Mouse (Mus musculus) brain, embryonic 18.5 days (tissue): ENCODE data around the gene Dock9.
A peak's percentile ranks its signal among the peaks of the same experiment; 100 is the strongest.

Source experiments
- DNase-seq: peaks from one replicate; pipeline ENCODE4 v3.0.0-alpha.2; 2012; ENCODE audit warnings: low read depth, low spot score

Dock9 gene

GRCm38 (mm10) chr14:121588451-121588850, 209.2 kb downstream of the Dock9 start:
- no peak for DNase-seq

GRCm38 (mm10) chr14:121585906-121586765, 211.5 kb downstream of the Dock9 start:
- no peak for DNase-seq

GRCm38 (mm10) chr14:121579055-121579454, 218.6 kb downstream of the Dock9 start:
- no peak for DNase-seq

DNA sequence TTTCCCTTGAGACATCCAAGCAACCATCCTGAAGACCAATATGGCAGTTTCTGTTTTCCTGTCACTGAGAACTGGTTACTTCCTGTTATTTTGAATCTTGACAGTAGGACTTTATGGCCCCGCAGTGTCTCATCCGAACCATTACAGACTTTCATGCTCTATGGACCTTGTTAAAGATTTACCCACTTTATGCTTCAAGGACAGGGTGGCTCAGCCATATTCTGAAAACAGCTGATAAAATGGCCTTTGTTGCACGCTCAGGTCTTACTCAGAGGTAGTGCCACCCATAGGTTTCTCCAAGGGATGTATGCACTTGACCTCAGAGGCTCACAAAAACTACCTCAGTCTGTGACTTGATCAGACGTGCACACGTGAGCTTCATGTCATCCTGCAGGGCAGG, 224.2 kb downstream of the Dock9 start:
- DNase-seq: no peak

- no peak for DNase-seq
These were observed 230.8 kb downstream of the Dock9 start for GRCm38 (mm10) chr14:121566794-121567201.

- DNase-seq: no peak
These were observed 231.7 kb downstream of the Dock9 start for GRCm38 (mm10) chr14:121565930-121566329.

DNA sequence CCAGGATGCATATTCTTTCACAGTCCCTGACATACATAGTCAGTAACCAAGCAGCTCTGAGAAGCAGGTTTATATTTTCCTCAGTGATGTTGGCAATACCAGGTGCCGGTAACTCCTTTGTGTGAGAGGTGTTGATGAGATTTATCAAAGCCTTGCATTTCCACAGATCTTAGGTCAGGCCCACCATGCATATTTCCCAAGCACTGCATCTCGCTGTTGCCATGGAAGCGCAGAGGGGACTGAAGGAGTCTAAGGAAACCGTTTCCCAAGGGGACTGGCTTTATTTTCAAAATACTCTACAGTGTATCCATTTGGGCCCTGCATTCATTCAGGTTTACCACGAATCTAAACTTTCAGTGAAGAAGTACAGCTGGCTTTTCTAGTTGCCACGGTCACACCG, 233.0 kb downstream of the Dock9 start:
- peak; percentile 28 for DNase-seq

GRCm38 (mm10) chr14:121563954-121564353, 233.7 kb downstream of the Dock9 start:
- DNase-seq: no peak

- no peak for DNase-seq
These were observed 238.6 kb downstream of the Dock9 start for GRCm38 (mm10) chr14:121559026-121559425.

DNA sequence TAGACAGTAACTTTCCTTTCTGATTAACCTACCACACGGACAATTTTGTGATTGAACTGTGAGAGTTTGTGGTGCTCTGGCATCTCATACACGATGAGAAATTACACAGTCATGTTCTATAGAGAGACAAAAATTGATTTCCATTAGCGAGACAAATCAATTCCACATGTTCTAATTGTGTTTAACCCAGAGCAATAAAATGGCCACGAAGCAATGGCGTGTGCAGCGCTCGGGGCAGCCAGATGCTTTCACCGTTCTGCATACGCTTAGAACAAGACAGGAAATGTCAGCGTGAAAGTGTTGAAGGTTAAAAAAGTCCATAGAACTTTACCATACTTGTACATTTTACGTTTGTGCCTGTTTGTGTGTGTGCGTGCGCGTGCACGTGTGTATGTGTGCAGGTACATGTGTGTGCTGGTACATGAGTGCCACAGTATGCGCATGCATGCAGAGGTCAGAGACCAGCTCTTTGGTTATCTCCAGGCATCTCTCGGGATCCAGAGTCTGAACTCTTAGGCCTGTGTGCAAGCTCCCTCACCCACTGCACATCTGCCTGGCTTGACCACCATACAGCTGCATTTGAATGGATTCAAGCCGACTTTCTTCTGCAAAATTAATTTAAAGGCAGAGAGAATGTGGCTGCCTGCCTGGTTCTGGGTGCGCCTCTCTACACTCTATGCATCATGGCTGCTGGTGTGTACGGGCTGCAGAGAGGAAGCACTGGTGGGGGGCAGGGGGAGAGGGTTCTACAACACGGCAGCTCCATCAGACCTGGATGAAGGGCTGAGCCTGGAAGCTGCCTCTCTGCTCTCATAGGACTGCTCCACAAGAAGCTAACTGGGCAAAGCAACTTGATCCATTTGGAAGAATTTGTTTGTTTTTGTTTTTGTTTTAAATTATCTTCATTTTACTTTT, 241.0 kb downstream of the Dock9 start:
- no peak for DNase-seq

DNA sequence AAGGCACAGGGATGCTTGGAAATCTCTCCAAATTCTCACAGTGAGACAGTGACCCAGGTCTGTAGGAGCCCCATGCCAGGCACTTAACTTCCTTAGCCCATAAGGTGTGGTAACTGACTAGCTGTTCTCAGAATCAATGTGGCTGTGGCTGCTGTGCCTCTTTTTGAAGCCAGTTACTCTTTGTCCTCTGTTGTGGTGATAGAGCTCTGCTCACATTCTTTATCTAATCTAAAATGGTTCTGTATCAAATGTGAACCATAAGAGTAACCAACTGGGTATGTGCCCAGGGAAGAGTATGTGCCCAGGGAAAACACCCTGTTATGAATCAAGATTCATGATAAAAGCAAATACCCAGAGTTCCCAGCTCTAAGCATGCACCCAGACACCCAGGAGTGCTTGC, 243.9 kb downstream of the Dock9 start:
- no peak for DNase-seq

GRCm38 (mm10) chr14:121552586-121552985, 245.1 kb downstream of the Dock9 start:
- no peak for DNase-seq

DNA sequence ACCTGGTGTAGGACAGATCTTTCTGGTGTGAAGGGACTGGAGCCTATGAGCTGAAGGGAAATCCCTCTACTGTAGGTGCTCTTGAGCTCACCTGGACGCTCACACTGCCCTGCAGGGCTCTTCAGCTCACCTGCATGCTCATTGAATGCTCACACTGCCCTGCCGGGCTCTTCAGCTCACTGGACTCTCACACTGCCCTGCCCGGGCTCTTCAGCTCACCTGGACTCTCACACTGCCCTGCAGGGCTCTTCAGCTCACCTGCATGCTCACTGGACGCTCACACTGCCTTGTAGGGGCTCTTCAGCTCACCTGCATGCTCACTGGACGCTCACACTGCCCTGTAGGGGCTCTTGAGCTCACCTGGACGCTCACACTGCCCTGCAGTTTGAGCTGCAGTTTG, 247.8 kb downstream of the Dock9 start:
- no peak for DNase-seq

DNA sequence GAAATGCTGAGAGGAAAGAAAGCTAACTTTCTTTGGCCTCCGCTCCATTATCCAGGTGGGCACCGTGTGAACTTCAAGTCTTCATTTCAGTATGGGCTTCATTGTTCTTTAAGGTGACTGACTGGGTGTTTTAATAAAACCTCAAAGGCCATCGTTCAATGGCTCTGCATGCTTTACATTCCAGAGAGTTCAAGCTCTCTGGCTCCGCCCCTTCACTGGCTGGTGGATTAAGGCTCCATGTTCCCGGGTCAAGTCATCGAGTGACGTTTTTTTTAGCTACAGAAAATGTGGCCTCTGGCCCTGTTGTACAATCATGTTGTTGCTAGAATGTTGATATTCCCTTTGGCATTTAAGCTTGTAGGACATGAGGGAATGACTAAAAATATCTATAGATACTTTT, 249.9 kb downstream of the Dock9 start:
- no peak for DNase-seq

GRCm38 (mm10) chr14:121546621-121547020, 251.0 kb downstream of the Dock9 start:
- DNase-seq: no peak

DNA sequence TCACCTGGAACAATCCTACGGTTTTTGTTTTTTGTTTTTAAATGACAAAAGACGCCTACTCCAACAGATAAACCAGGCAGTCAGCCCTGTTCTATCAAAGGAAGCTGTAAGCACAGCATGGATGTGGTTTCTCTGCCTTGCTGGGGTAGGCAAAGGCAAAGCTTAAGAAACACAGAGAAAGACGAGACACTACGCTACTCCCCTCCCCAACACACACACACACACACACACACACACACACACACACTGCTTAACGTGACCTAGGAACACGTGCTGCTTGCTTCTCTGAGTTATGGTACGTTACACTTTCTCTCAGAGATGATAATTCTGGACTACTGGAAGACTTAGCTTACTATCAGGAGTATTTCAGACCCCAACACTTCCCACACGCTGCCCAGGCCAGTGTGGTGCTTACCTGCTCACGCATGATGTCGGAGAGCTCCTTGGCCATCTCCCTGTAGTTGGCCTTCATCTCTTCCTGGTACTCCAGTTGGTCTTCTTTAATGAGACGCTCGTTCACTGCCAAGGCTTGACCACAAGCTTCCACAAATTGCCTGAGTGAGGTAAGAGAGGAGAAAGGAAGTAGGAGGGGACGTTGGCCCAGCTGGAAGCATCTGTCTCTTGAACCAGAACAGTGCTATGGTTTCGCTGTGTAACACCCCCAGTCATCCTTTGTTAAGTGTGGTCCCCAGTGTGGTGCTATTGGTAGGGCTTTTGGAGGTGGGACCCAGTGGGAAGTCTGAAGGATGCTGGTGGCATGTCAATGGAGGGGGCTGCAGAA, 251.9 kb downstream of the Dock9 start:
- DNase-seq: no peak

DNA sequence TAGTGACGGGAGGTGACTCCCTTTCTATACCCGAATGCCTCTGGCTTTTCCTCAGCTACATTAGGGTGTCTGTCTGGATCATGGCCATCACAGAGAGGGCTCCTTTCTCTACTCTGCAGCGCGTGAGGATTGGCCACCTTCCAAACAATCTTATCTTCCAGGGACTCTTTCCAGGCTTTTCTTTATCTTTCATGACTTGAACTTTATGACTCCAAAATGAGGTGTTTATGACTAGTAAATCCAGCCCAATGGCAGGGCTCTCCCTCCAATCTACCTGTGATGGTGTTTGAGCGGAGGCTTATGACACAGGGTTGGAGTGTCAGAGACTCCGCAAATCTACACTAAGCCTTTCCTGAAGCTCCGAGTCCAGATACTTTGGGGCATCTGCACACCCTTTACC, 256.4 kb downstream of the Dock9 start:
- no peak for DNase-seq

GRCm38 (mm10) chr14:121534501-121534900, 263.1 kb downstream of the Dock9 start:
- DNase-seq: no peak

- no peak for DNase-seq
These were observed 266.8 kb downstream of the Dock9 start for GRCm38 (mm10) chr14:121530853-121531252.

GRCm38 (mm10) chr14:121527883-121528282, 269.8 kb downstream of the Dock9 start:
- no peak for DNase-seq

- DNase-seq: no peak
These were observed 270.4 kb downstream of the Dock9 start for GRCm38 (mm10) chr14:121527201-121527600.

GRCm38 (mm10) chr14:121521709-121522108, 275.9 kb downstream of the Dock9 start:
- DNase-seq: no peak
